Mouse (Mus musculus): ENCODE data around the gene Scn1b.

Scn1b gene

GRCm38 (mm10) chr7:31087262-31087661 is 39.5 kb downstream of the Scn1b start:
- no peak for DNase-seq (ENCODE audit: low read depth, low spot score)

DNA sequence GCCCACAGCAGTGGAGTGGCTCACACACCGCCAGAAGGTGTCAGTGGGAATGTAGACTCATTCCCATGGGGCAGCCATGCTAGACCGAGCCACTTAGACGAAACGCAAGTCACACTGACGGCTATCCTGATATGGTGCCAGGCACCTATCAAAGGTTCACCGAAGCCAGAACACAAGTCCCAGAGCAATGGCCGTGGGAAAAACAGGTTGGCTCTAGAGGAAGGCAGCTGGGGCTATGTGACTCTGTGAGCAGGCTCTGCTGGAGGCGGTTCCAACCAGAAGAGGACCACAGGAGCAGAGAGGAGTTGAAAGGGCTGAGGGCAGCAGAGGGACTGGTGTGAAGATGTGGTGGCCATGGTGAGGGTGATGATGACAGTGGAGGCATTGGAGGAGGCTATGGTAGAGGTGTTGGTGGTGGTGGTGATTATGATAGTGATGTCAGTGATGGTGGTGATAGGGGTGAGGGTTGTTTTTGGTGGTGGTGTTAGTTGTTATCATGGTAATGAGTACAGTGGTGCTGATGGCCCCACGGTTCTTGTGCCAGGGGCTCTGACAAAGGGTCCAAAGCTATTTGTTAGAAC is 40.5 kb downstream of the Scn1b start:
- DNase-seq (ENCODE audit: low read depth, low spot score) = no peak

- DNase-seq (ENCODE audit: low read depth, low spot score) = no peak
Measured at GRCm38 (mm10) chr7:31085171-31085570, 41.6 kb downstream of the Scn1b start.

GRCm38 (mm10) chr7:31084140-31084539 is 42.7 kb downstream of the Scn1b start:
- DNase-seq (ENCODE audit: low read depth, low spot score) = no peak

- no peak for DNase-seq (ENCODE audit: low read depth, low spot score)
Measured at GRCm38 (mm10) chr7:31082831-31083588, 43.8 kb downstream of the Scn1b start.

DNA sequence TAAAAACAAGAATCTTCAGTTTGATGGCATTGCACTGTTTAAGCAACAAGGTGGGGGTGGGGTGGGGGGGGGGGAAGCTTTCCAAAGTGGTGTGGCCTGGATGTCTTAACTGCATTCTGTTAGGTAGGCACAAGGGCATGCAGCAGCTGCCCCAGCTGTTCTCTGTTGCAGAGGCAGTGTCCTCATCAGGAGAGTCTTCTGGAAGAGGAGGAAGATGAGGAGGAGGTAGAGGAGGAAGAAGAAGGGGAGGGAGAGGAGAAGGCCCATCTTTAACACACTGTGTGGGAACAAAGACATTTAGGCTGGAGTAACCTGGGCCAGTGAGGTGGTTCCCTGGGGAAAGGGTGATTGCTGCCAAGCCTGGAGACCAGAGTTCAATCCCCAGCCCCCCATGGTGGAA is 44.7 kb downstream of the Scn1b start:
- DNase-seq (ENCODE audit: low read depth, low spot score) = no peak

DNA sequence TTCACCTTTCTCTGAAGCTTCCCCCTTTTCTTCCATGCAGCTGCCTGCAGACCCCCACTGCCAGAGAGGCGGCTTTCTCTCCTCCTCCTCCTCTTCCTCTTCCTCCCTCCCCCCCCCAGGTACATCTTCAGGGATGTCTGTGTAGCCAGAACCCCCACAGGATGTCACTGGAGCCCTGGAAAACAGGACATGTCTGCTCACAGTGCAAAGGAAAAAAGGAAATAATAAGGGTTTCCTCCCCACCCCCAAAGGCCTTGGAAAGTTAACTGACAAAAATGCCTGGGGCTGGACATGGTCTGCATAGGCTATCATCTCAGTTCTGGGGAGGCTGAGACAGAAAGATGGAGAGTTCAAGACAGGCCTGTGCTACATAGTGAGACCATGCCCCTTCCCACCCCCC is 45.7 kb downstream of the Scn1b start:
- no peak for DNase-seq (ENCODE audit: low read depth, low spot score)

DNA sequence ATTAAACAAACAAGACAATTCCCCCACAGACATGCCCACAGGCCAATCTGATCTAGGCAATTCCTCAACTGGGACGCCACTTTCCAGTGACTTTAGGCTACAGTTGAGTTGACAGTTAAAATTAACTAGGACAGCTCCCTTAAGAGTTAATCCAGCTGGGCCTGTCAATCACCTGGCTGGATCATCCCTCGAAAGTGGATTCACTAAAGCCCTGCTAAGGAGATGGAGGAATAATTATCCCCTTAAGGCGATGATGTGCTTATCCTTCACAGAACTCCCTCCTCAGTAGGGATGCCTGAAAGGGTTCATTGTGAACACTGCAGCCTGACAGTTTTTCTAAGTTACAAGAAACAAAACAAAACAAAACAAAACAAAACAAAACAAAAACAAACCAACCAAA is 46.2 kb downstream of the Scn1b start:
- no peak for DNase-seq (ENCODE audit: low read depth, low spot score)

DNA sequence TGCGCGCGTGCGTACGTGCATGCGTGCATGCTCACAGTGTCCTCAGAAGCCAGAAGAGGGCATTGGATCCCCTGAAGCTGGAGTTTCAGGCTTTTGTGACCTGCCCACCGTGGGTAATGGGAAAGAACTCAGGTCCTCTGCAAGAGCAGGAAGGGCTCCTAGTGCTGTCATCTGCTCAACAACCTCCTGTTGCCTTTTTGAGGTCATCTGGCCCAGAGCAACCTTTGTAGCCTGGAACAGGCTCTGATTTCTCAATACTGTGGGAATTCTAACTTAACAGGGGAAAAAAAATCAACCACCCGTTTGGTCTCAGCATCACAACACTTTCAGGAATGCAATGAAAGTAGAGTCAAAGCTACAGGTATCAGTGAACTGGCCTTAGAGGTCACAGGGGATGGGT is 47.1 kb downstream of the Scn1b start:
- DNase-seq (ENCODE audit: low read depth, low spot score) = no peak

GRCm38 (mm10) chr7:31077885-31078445 is 48.8 kb downstream of the Scn1b start:
- no peak for DNase-seq (ENCODE audit: low read depth, low spot score)

DNA sequence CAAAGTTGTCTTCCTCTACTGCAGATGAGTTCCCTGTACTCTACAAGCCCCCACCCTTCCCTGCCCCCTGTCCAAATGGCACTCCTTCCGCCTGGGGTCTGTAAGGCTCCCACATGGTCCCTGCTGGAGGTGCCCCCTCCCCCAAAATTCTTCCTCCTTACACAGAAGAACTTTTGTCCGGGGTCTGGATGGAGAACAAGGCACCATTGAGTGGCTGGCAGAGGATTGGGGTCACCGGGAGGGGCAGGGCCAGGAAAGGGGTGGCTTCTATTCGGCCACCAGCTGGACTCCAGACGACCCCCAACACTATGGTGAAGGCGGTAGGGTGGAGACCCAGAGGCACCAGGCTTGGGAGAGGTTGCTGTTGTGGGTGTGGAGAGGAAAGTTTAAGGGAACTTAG is 49.3 kb downstream of the Scn1b start:
- no peak for DNase-seq (ENCODE audit: low read depth, low spot score)

- DNase-seq (ENCODE audit: low read depth, low spot score) = no peak
Measured at GRCm38 (mm10) chr7:31076492-31076891, 50.3 kb downstream of the Scn1b start, which contains the start of gene Fxyd3. Fxyd3 (minus strand) TSS chr7:31076704.

GRCm38 (mm10) chr7:31074713-31075069 is 52.1 kb downstream of the Scn1b start:
- DNase-seq (ENCODE audit: low read depth, low spot score) = no peak

DNA sequence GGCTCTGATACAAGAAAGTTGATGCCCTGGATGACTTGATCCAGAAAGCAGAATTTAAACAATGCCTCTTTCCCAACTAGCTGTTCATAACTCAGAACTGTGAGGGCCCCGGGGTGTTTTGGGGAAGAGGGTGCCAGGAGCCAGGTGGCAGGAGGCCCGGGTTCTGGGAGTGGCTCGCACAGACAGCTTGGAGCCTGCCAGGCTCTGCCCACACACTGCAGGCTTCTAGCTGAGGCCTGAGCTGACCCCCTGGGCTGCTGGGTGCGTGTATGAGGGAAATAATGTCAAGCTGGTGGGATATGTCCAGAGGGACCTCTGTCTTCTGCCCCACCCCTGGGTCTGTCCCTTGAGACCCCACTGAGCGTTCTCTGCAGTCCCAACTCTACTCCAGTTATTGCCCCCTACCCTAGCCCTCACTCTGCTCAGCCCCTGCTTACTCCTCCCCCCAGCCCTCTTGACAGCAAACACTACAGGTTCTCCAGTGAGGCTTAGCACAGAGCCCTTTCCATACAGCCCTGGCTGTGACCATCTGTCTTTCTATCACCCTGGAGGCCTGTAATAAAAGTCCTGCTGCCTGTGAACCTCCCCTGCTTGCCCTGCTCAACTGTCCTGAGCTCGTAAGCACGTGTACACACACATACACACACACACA is 52.6 kb downstream of the Scn1b start:
- no peak for DNase-seq (ENCODE audit: low read depth, low spot score)

GRCm38 (mm10) chr7:31073546-31073945 is 53.3 kb downstream of the Scn1b start:
- DNase-seq (ENCODE audit: low read depth, low spot score) = no peak

DNA sequence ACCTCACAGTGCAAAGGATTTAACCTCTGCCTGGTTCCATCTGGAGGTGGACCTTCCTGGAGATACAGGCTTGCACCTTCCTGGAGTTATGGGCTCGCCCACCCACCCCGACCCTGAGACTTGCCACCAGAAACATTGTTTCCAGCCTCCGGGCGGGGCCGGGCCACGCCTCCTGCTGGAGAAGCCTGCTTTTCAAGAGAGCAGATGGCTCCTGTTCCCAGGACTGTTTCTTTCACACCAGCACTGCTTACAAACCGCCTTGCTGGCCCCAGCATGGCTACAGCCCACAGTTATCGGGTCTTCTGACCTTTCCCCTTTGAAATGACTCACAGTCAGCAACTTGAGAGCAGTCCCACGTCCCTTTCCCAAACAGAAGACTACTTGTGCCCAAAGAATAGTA is 54.5 kb downstream of the Scn1b start:
- no peak for DNase-seq (ENCODE audit: low read depth, low spot score)

GRCm38 (mm10) chr7:31070324-31070723 is 56.5 kb downstream of the Scn1b start:
- no peak for DNase-seq (ENCODE audit: low read depth, low spot score)

DNA sequence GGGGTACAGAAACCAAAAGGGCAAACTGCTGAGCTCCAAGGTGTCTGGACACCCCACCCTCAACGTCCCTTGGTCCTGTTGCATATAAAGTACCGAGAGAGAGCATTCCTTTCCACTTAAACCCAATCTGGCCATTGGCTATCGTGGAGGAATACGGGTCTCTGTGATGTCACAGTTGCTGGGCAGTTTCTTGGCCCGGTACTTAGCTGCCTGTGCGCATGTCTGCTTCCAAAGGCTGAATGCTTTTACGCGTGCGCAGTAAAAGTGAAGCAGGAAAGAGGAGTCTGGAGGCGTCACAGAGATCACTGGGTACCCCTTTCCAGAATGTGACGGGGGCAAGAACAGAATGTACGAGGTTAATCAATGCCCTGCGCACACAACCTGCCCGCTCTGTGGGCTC is 57.3 kb downstream of the Scn1b start:
- DNase-seq (ENCODE audit: low read depth, low spot score) = no peak

DNA sequence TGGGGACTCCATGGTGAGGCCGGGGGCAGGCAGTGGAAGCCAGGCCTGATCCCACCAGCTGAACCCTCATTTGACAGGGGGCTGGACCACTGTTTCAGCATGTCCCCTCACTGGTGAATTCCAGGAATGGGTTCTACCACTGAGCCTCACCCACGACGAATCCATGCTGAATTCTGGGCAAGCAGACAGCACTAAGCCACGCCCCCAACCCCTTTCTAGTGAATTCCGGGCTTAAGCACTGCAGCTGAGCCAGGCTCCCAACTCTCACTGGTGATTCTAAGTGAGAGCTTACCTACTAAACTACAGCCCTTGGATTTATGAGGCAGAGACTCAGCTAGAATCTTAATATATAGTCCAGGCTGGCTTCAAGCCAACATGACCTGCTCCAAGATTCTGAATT is 59.0 kb downstream of the Scn1b start:
- DNase-seq (ENCODE audit: low read depth, low spot score) = no peak

Measured in WW6 (cell line).